Mouse (Mus musculus): ENCODE results near the gene Prm2. TPM values are rescaled to one million over a fixed set of nuclear protein-coding genes. Genes with fewer than 3 reads are reported as not detected.

Prm2 gene
- polyA plus RNA-seq, 1 experiment from 2014 or later: not detected

- ATAC-seq (replicated peaks; ENCODE audit: low FRiP score) (no peak), DNase-seq (ENCODE audit: low spot score) (no peak)
- H3K9me3 ChIP-seq (ENCODE audit: control insufficient read depth, low read length): no peaks in the 10 kb centered on the region
- peaks cover 27% of the 10 kb centered on the region for H3K27me3 ChIP-seq (replicated peaks; ENCODE audit: control insufficient read depth, insufficient read depth, low read length)
- no peaks in the 10 kb centered on the region for H3K36me3 ChIP-seq (ENCODE audit: control insufficient read depth, insufficient read depth, low read length)
- peak overlapping the region; percentile 65 for H3K4me3 ChIP-seq (ENCODE audit: low read depth, low read length)
- H3K4me1 ChIP-seq (replicated peaks; ENCODE audit: control insufficient read depth, insufficient read depth, low read length): peaks cover 22% of the 10 kb centered on the region
- peak overlapping the region; percentile 62 for H3K9ac ChIP-seq (ENCODE audit: low read depth, low read length)
- peak overlapping the region; percentile 100 for H3K4me2 ChIP-seq
- 3% methylated on average over 81 of the region's 81 CpGs for WGBS
- no peak overlapping the region for H3K27ac ChIP-seq (ENCODE audit: low read depth, low read length)
These were observed 11.8 kb downstream of the Prm2 start for GRCm38 (mm10) chr16:10783883-10784792.

- Histone ChIP-seq H3K36me3 (ENCODE audit: control insufficient read depth, insufficient read depth, low read length) (no peaks in the 10 kb centered on the region), H3K4me1 (replicated peaks; ENCODE audit: control insufficient read depth, insufficient read depth, low read length) (peaks cover 22% of the 10 kb centered on the region), H3K9ac (ENCODE audit: low read depth, low read length) (no peak overlapping the region), H3K4me3 (ENCODE audit: low read depth, low read length) (peak overlapping the region; percentile 65), H3K9me3 (ENCODE audit: control insufficient read depth, low read length) (no peaks in the 10 kb centered on the region), H3K4me2 (peak overlapping the region; percentile 100), H3K27me3 (replicated peaks; ENCODE audit: control insufficient read depth, insufficient read depth, low read length) (peaks cover 27% of the 10 kb centered on the region), H3K27ac (ENCODE audit: low read depth, low read length) (no peak overlapping the region)
- WGBS: 47% methylated on average over 8 of the region's 8 CpGs
- ATAC-seq (replicated peaks; ENCODE audit: low FRiP score) (no peak), DNase-seq (ENCODE audit: low spot score) (no peak)
These were observed 12.5 kb downstream of the Prm2 start for GRCm38 (mm10) chr16:10783451-10783850.

DNA sequence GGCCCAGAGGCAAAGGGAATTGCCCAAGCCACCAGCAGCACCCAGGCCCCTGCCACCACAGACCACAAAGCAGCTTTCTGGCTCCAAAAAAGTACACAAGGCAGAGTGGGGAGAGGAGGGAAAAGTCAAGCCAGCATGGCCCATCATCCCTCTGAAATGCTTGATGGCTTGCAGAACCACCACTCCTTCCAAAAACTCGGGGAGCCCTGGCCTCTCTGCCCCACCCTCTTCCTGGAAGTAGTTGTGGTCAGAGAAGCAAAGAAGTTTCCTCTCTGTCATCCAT is 12.8 kb downstream of the Prm2 start:
- no peak for ATAC-seq (replicated peaks; ENCODE audit: low FRiP score)
- 20% methylated on average over 1 of the region's 1 CpGs for WGBS
- Histone ChIP-seq H3K27ac (ENCODE audit: low read depth, low read length) (no peak overlapping the region), H3K4me1 (replicated peaks; ENCODE audit: control insufficient read depth, insufficient read depth, low read length) (peaks cover 22% of the 10 kb centered on the region), H3K36me3 (ENCODE audit: control insufficient read depth, insufficient read depth, low read length) (no peaks in the 10 kb centered on the region), H3K4me3 (ENCODE audit: low read depth, low read length) (no peak overlapping the region), H3K27me3 (replicated peaks; ENCODE audit: control insufficient read depth, insufficient read depth, low read length) (peaks cover 27% of the 10 kb centered on the region), H3K4me2 (peak overlapping the region; percentile 100), H3K9me3 (ENCODE audit: control insufficient read depth, low read length) (no peaks in the 10 kb centered on the region), H3K9ac (ENCODE audit: low read depth, low read length) (no peak overlapping the region)
- no peak for DNase-seq (ENCODE audit: low spot score)

DNA sequence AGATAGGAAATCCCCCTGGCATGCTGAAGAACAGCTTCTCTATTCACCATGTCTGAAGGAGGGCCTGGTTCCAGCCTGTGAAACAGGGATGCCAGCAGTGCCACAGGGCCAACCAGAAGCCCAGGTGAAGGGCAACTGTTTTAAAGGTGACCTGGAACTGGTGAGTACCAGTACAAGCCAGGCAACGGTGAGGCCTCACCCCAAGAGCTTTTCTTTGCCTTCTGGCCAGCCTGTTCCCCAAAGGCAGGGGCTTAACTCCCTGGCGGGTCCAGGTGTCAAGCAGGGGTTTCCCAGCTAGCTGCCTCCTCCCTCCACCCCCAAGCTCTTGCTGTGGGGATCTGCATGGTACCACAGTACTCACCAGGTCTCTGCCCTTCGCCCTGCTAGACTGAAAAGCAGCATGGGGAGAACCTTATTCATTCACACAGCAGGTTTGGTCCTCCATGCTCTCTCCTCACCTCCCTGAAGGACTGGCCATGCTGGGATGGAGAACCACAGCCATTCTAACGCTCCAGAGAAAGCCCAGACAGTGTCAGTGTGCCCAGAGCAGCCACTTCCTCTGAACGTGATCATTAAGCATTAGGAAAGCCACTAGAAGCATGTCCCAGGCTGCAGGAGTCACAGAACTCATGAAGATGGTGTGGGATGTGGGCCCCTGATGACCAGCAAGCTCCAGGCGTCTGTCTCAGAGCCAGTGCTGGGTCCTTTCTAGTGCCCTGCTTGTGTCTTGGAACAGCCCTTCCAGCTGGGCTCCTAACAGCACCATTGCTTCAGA is 13.4 kb downstream of the Prm2 start:
- 42% methylated on average over 6 of the region's 6 CpGs for WGBS
- H3K4me1 ChIP-seq (replicated peaks; ENCODE audit: control insufficient read depth, insufficient read depth, low read length): peaks cover 24% of the 10 kb centered on the region
- H3K9me3 ChIP-seq (ENCODE audit: control insufficient read depth, low read length): no peaks in the 10 kb centered on the region
- no peak overlapping the region for H3K9ac ChIP-seq (ENCODE audit: low read depth, low read length)
- no peak for ATAC-seq (replicated peaks; ENCODE audit: low FRiP score)
- H3K4me3 ChIP-seq (ENCODE audit: low read depth, low read length): no peak overlapping the region
- H3K4me2 ChIP-seq: peak overlapping the region; percentile 100
- H3K36me3 ChIP-seq (ENCODE audit: control insufficient read depth, insufficient read depth, low read length): no peaks in the 10 kb centered on the region
- peaks cover 27% of the 10 kb centered on the region for H3K27me3 ChIP-seq (replicated peaks; ENCODE audit: control insufficient read depth, insufficient read depth, low read length)
- no peak for DNase-seq (ENCODE audit: low spot score)
- H3K27ac ChIP-seq (ENCODE audit: low read depth, low read length): no peak overlapping the region; the same call in 1 of the 2 replicates

- no peak overlapping the region for H3K4me3 ChIP-seq (ENCODE audit: low read depth, low read length)
- H3K9ac ChIP-seq (ENCODE audit: low read depth, low read length): no peak overlapping the region
- H3K9me3 ChIP-seq (ENCODE audit: control insufficient read depth, low read length): no peaks in the 10 kb centered on the region
- H3K4me1 ChIP-seq (replicated peaks; ENCODE audit: control insufficient read depth, insufficient read depth, low read length): peaks cover 23% of the 10 kb centered on the region
- no peak for ATAC-seq (replicated peaks; ENCODE audit: low FRiP score)
- H3K27me3 ChIP-seq (replicated peaks; ENCODE audit: control insufficient read depth, insufficient read depth, low read length): peaks cover 27% of the 10 kb centered on the region
- H3K4me2 ChIP-seq: no peak overlapping the region; the same call in 1 of the 2 replicates
- no peaks in the 10 kb centered on the region for H3K36me3 ChIP-seq (ENCODE audit: control insufficient read depth, insufficient read depth, low read length)
- WGBS: 51% methylated on average over 9 of the region's 9 CpGs
- no peak overlapping the region for H3K27ac ChIP-seq (ENCODE audit: low read depth, low read length)
- no peak for DNase-seq (ENCODE audit: low spot score)
These were observed 14.0 kb downstream of the Prm2 start for GRCm38 (mm10) chr16:10781862-10782371.

GRCm38 (mm10) chr16:10780631-10781120 is 15.3 kb downstream of the Prm2 start:
- Histone ChIP-seq H3K27me3 (replicated peaks; ENCODE audit: control insufficient read depth, insufficient read depth, low read length) (peaks cover 27% of the 10 kb centered on the region), H3K9ac (ENCODE audit: low read depth, low read length) (no peak overlapping the region), H3K4me3 (ENCODE audit: low read depth, low read length) (no peak overlapping the region), H3K9me3 (ENCODE audit: control insufficient read depth, low read length) (no peaks in the 10 kb centered on the region), H3K36me3 (ENCODE audit: control insufficient read depth, insufficient read depth, low read length) (no peaks in the 10 kb centered on the region), H3K4me2 (no peak overlapping the region), H3K4me1 (replicated peaks; ENCODE audit: control insufficient read depth, insufficient read depth, low read length) (peaks cover 20% of the 10 kb centered on the region), H3K27ac (ENCODE audit: low read depth, low read length) (no peak overlapping the region)
- no peak for DNase-seq (ENCODE audit: low spot score)
- ATAC-seq (replicated peaks; ENCODE audit: low FRiP score): no peak
- WGBS: 75% methylated on average over 5 of the region's 5 CpGs

GRCm38 (mm10) chr16:10777579-10778160 is 18.3 kb downstream of the Prm2 start:
- Histone ChIP-seq H3K9ac (ENCODE audit: low read depth, low read length) (no peak overlapping the region), H3K27ac (ENCODE audit: low read depth, low read length) (no peak overlapping the region), H3K36me3 (ENCODE audit: control insufficient read depth, insufficient read depth, low read length) (no peaks in the 10 kb centered on the region), H3K4me3 (ENCODE audit: low read depth, low read length) (no peak overlapping the region), H3K9me3 (ENCODE audit: control insufficient read depth, low read length) (no peaks in the 10 kb centered on the region), H3K4me1 (replicated peaks; ENCODE audit: control insufficient read depth, insufficient read depth, low read length) (peaks cover 13% of the 10 kb centered on the region), H3K27me3 (replicated peaks; ENCODE audit: control insufficient read depth, insufficient read depth, low read length) (peaks cover 4% of the 10 kb centered on the region), H3K4me2 (no peak overlapping the region)
- WGBS: 64% methylated on average over 5 of the region's 5 CpGs
- no peak for ATAC-seq (replicated peaks; ENCODE audit: low FRiP score)
- DNase-seq (ENCODE audit: low spot score): no peak

- ATAC-seq (replicated peaks; ENCODE audit: low FRiP score) (no peak), DNase-seq (ENCODE audit: low spot score) (no peak)
- no peak overlapping the region for H3K9ac ChIP-seq (ENCODE audit: low read depth, low read length)
- H3K36me3 ChIP-seq (ENCODE audit: control insufficient read depth, insufficient read depth, low read length): no peaks in the 10 kb centered on the region
- no peak overlapping the region for H3K27ac ChIP-seq (ENCODE audit: low read depth, low read length)
- no peak overlapping the region for H3K4me3 ChIP-seq (ENCODE audit: low read depth, low read length)
- no peaks in the 10 kb centered on the region for H3K9me3 ChIP-seq (ENCODE audit: control insufficient read depth, low read length)
- H3K4me2 ChIP-seq: no peak overlapping the region
- 52% methylated on average over 7 of the region's 7 CpGs for WGBS
- no peaks in the 10 kb centered on the region; the same call in 1 of the 2 replicates for H3K27me3 ChIP-seq (replicated peaks; ENCODE audit: control insufficient read depth, insufficient read depth, low read length)
- H3K4me1 ChIP-seq (replicated peaks; ENCODE audit: control insufficient read depth, insufficient read depth, low read length): peaks cover 16% of the 10 kb centered on the region
These were observed 19.6 kb downstream of the Prm2 start for GRCm38 (mm10) chr16:10776322-10776721.
